Mouse (Mus musculus) midbrain, postnatal 0 days (tissue): Measurements from ENCODE around the gene Dusp7. TPM values are rescaled to one million over a fixed set of nuclear protein-coding genes. Genes with fewer than 3 reads are reported as not detected.

Experiments
- ATAC-seq: fragments of 200-750 bp; cut with Nextera tagmentation; 2 replicates; pipeline ENCODE4 v1.8.0; 2017; ENCODE audit warnings: moderate number of reproducible peaks, mild to moderate bottlenecking, moderate TSS enrichment, moderate library complexity; ENCODE audit not compliant: low FRiP score
- DNase-seq: peaks from one replicate; pipeline ENCODE4 v3.0.0-alpha.2; 2015; ENCODE audit warnings: low spot score
- H3K27ac ChIP-seq: fragments of 300-500 bp; sonication (generic); 2 replicates; pipeline ENCODE4 v1.5.1; 2014; ENCODE audit warnings: low read depth, mild to moderate bottlenecking, low read length, mixed read lengths
- H3K27me3 ChIP-seq: fragments of 300-500 bp; sonication (generic); 2 replicates; pipeline ENCODE4 v1.6.1; 2014; ENCODE audit warnings: low read length, control low read depth, mixed read lengths; ENCODE audit not compliant: insufficient read depth
- H3K36me3 ChIP-seq: fragments of 300-500 bp; sonication (generic); 2 replicates; pipeline ENCODE4 v1.6.1; 2014; ENCODE audit warnings: low read length, control low read depth, mixed read lengths; ENCODE audit not compliant: insufficient read depth
- H3K4me1 ChIP-seq: fragments of 300-500 bp; sonication (generic); 2 replicates; pipeline ENCODE4 v1.6.1; 2014; ENCODE audit warnings: mild to moderate bottlenecking, control low read depth, antibody characterized with exemption, low read length, mixed read lengths; ENCODE audit not compliant: insufficient read depth
- H3K4me2 ChIP-seq: fragments of 300-500 bp; sonication (generic); 2 replicates; pipeline ENCODE4 v1.6.1; 2014; ENCODE audit warnings: low read depth, mild to moderate bottlenecking, low read length, mixed read lengths; ENCODE audit not compliant: poor library complexity, severe bottlenecking
- H3K4me3 ChIP-seq: fragments of 300-500 bp; sonication (generic); 2 replicates; pipeline ENCODE4 v1.5.1; 2014; ENCODE audit warnings: low read depth, mild to moderate bottlenecking, low read length, moderate library complexity
- H3K9ac ChIP-seq: fragments of 300-500 bp; sonication (generic); replicated peaks from 2 replicates; pipeline ENCODE4 v1.6.1; 2014; ENCODE audit warnings: mild to moderate bottlenecking, low read length, moderate library complexity, mixed read lengths; ENCODE audit not compliant: poor library complexity, severe bottlenecking
- H3K9me3 ChIP-seq: fragments of 300-500 bp; sonication (generic); 2 replicates; pipeline ENCODE4 v1.6.1; 2016; ENCODE audit warnings: low read length, control low read depth
- CTCF ChIP-seq: IDR thresholded peaks from 2 replicates; pipeline ENCODE4 v1.5.1; 2016; ENCODE audit warnings: antibody characterized with exemption, mild to moderate bottlenecking
- WGBS: fragments of 180-500 bp; shearing (Covaris S2); extraction: QIAGEN DNeasy Blood & Tissue Kit; methylation state at CpG from one replicate; pipeline ENCODE4 v1.1.7; 2014; 5-methylcytosine and 5-hydroxymethylcytosine counted together
- polyA plus RNA-seq: library from polyadenylated mRNA; unstranded; fragments of >200 nt; fragmentation: Nextera tagmentation; extraction: Ambion mirVana; gene quantifications from 2 replicates; pipeline ENCODE4 v1.2.1, GENCODE M21; 2015
- total RNA-seq: library from RNA; depleted of rRNA; stranded (reverse); fragments of >200 nt; gene quantifications from 2 replicates; pipeline ENCODE4 v1.2.3, GENCODE M21; 2014

Dusp7 gene
- total and polyA plus RNA-seq, 2 experiments from 2014 or later: 19.4 to 79.2 TPM

- Histone ChIP-seq H3K4me2 (no peak overlapping the region), H3K9ac (no peak overlapping the region), H3K27me3 (no peaks in the 10 kb centered on the region), H3K4me1 (no peaks in the 10 kb centered on the region), H3K36me3 (peaks cover 28% of the 10 kb centered on the region), H3K9me3 (no peaks in the 10 kb centered on the region), H3K27ac (no peak overlapping the region), H3K4me3 (no peak overlapping the region)
- TF ChIP-seq CTCF: no peak
- ATAC-seq (no peak), DNase-seq (no peak)
- 75% methylated on average over 9 of the region's 9 CpGs for WGBS
Measured at GRCm38 (mm10) chr9:106378753-106379152, 10.3 kb downstream of the Dusp7 start.

DNA sequence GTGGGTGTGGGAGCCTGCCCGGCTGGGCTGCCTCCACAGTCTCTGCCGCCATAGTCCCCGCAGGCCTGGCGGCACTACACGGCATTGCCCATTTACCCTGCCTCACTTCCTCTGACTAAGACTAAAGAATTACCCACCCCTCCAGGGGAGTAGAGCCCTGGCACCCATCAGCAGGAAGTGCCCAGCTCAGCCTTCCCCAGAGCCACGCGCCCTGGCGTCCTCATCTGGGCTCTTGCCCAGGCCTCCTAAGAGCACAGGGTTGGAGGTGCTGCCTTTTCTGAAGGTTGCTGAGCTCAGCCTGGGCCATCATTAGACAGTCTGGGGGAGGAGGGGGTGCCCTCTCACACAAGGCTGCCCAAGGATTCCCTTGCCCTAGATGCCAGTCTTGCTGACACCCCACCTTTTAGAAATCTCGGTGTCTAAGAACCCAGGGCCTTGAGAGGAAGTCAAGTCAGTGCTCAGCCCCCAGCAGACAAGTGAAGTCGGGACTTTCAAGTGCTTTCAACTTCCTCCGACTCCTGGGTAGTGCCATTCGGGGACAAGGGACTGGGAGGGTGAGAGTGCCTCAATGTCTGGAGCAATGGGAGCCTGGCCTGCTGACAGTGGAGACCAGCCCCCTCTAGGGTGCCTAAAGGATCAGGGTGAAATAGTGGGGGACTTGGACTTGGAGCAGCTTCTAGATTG, 17.9 kb downstream of the Dusp7 start:
- no peak overlapping the region for H3K27ac ChIP-seq
- DNase-seq: no peak
- 75% methylated on average over 12 of the region's 12 CpGs for WGBS
- H3K36me3 ChIP-seq: no peaks in the 10 kb centered on the region
- no peaks in the 10 kb centered on the region for H3K4me1 ChIP-seq
- ATAC-seq: no peak
- H3K9me3 ChIP-seq: 0 out of 2 replicates have a peak, but pooled peaks cover 4% of the 10 kb centered on the region
- H3K4me3 ChIP-seq: no peak overlapping the region
- H3K4me2 ChIP-seq: no peak overlapping the region
- no peaks in the 10 kb centered on the region for H3K27me3 ChIP-seq
- no peak overlapping the region for H3K9ac ChIP-seq
- TF ChIP-seq CTCF: no peak

DNA sequence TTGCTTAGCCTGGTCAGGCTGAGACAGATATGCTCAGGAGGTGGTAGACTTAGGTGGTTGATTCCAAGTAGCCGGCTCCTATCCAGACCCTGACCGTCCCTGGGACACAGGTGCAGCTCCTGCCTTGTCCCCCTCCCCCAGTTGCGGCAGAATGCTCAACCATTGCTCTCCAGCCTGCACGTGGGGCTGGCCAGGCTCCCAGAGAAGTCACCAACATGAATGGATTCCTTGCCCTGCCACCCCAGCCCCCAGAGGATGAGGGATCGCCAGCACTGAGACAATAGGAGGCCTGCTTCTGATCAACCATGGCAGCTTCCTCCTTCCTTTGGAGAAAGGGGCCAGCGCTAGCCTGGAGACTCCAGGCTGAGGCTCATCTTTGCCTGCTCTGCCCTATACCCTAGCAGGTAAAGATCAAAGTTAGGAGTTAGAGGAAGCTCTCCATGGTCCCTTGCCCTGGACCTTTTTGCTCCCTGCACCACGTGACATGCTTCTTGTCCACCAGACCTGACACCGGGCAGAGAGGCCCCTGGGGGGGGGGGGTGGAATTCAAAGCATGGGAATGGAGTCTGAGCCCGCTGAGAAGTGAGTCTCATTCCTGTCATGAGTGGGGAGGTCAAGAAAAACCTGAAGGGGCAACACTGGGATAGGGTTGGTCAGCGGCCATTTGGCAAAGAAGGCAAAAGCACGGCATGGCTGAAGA, 24.5 kb downstream of the Dusp7 start:
- no peak overlapping the region for H3K4me2 ChIP-seq
- TF ChIP-seq CTCF: no peak
- WGBS: 66% methylated on average over 11 of the region's 11 CpGs
- H3K27ac ChIP-seq: no peak overlapping the region
- H3K9me3 ChIP-seq: 0 out of 2 replicates have a peak, but pooled peaks cover 4% of the 10 kb centered on the region
- no peak overlapping the region for H3K9ac ChIP-seq
- H3K36me3 ChIP-seq: no peaks in the 10 kb centered on the region
- DNase-seq (no peak), ATAC-seq (no peak)
- H3K4me1 ChIP-seq: peaks cover 8% of the 10 kb centered on the region; the same call in 1 of the 2 replicates
- H3K4me3 ChIP-seq: no peak overlapping the region
- no peaks in the 10 kb centered on the region for H3K27me3 ChIP-seq

- WGBS: 80% methylated on average over 8 of the region's 8 CpGs
- ATAC-seq (no peak), DNase-seq (no peak)
- H3K9me3 ChIP-seq: 0 out of 2 replicates have a peak, but pooled peaks cover 4% of the 10 kb centered on the region
- H3K36me3 ChIP-seq: no peaks in the 10 kb centered on the region
- TF ChIP-seq CTCF: no peak
- H3K4me1 ChIP-seq: peaks cover 8% of the 10 kb centered on the region; the same call in 1 of the 2 replicates
- H3K4me3 ChIP-seq: no peak overlapping the region
- no peak overlapping the region for H3K27ac ChIP-seq
- H3K27me3 ChIP-seq: no peaks in the 10 kb centered on the region
- no peak overlapping the region for H3K4me2 ChIP-seq
- H3K9ac ChIP-seq: no peak overlapping the region
Measured at GRCm38 (mm10) chr9:106393548-106393947, 25.1 kb downstream of the Dusp7 start.

DNA sequence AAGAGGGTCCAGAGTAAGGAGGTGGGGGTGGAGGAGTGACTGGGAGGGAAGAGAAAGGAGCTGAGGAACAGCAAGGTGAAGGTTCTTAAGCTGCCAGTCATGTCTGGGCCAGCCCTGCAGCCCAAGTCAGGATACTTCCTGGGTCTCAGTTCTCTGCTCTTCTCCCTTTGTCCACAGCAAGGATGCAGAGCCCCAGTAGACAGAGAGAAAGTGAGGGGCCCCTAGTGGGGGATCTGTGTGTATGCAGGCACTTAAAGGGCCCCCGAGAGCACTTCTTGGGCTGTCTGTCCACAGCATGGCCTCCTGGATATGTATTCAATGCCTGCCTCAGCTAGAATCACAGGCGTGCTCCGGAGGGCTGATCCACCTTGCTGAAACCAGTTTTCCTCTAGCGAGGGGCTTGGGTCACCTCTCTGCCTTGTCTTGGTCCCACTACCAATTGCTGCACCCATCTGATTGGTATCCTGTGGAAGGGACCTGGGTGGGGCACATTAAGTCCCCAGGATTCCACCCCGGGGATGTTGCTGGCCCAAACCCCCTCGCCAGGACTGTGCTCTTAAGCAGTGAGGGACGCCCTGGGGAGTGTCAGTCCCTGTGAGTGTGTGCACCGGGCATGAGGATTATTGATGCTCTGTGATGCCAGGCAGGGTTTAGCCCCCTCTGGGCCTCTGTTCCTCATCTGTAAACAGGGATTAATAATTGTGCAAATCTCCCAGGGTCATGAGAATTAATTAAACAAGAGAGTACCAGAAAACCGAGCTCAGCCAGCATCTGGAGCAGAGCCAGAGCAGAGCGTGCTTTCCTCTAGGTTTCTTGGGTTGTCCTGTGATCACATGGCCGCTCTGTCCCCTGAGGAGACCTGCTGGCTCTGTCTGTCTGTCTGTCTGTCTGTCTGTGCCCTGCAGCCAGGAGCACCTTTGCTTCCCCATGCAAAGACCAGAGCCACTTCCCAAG, 26.5 kb downstream of the Dusp7 start:
- peak; percentile 60 for TF ChIP-seq CTCF
- H3K27me3 ChIP-seq: no peaks in the 10 kb centered on the region
- H3K27ac ChIP-seq: 0 out of 2 replicates have a peak overlapping the region, but pooled peaks have one; percentile 1
- H3K36me3 ChIP-seq: no peaks in the 10 kb centered on the region
- H3K4me3 ChIP-seq: no peak overlapping the region
- H3K9ac ChIP-seq: no peak overlapping the region
- peak; percentile 47; the same call in 1 of the 2 replicates for ATAC-seq
- peaks cover 8% of the 10 kb centered on the region; the same call in 1 of the 2 replicates for H3K4me1 ChIP-seq
- DNase-seq: peak; percentile 65
- 31% methylated on average over 11 of the region's 11 CpGs for WGBS
- no peak overlapping the region for H3K4me2 ChIP-seq
- H3K9me3 ChIP-seq: no peaks in the 10 kb centered on the region
